Mouse (Mus musculus) liver, adult 2 months (tissue): Measurements from ENCODE around the gene Cdh12.
"Not testable (repeated sequence)": the region's sequence is repeated elsewhere in the genome, so short reads cannot be mapped to it uniquely, and the experiment has no call there.

Experiments used
- CTCF ChIP-seq: fragments of 200-500 bp; IDR thresholded peaks from 2 replicates; pipeline ENCODE4 v1.5.1; 2011; ENCODE audit warnings: low read depth, low read length, control low read depth
- POLR2A ChIP-seq: fragments of 200-500 bp; IDR thresholded peaks from 2 replicates; pipeline ENCODE4 v1.6.1; 2011; ENCODE audit warnings: low read length, control low read depth; ENCODE audit not compliant: insufficient read depth; ENCODE audit errors: extremely low read depth

DNA sequence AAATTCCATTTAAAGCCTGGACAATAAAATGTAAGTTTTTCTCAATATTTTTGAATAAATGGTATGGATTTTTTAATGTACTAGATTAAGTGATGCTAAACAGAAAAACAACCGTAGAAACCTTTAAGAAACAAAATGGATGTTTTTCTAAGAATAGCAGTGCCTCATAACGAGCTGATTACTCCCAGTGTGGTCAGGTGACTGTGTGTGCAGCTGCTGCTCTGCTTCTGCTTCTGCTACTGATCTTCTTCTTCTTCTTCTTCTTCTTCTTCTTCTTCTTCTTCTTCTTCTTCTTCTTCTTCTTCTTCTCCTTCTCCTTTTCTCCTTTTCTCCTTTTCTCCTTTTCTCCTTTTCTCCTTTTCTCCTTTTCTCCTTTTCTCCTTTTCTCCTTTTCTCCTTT is 220.4 kb downstream of the Cdh12 start:
- TF ChIP-seq CTCF, POLR2A: not testable (repeated sequence)
